Mouse (Mus musculus) right cerebral cortex, adult 18-20 months (tissue): Measurements from ENCODE around the gene March5.
"Not testable (repeated sequence)": the region's sequence is repeated elsewhere in the genome, so short reads cannot be mapped to it uniquely, and the experiment has no call there.

Experiments
- DNase-seq: peaks from one replicate; pipeline ENCODE4 v3.0.0; 2022; ENCODE audit warnings: mixed read lengths

The March5 gene

DNA sequence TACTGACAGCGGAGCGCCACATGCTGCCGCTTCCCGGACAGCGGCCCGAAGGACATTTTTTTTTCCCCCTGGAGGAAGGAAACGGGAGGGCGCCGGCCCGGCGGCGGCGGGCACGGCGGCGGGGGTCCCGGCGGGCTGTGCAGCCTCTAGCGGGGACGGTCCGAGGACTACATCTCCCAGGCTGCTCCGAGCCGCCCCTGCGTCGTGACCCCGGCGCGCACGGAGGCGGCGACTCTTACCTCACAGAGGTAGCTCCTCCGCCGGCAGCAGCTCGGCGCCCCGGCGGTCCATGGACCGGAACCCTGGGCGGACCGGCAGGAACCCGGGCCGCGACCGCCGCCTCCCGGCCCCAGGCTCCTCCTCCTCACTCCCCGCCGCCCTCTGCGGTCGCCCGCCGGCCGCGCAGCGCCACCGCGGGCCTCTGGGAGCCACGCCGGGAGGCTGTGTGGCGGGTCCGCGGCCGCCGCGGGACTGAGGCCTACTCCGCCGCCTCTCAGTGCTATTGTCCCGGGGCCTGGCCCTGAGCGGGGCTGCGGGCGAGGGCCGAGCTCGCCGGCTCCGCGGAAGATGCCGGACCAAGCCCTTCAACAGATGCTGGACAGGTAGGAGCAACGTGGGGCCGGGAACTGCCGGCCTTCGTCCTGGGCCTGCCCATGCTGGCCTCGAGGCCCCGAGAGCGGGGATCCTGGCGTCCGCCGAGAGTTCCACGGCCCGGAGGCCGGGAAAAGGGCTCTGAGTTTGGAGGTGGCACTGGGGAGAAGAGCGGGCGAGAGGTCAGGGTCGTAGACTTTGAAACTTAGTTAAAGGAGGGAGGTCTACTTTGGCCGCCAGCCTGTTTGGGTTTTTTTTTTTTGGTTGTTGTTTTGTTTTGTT lies at the start of gene March5:
TSS of gene March5 (plus strand) at position 241 of the 873 bp plus-strand sequence.
- DNase-seq = peak; percentile 94

DNA sequence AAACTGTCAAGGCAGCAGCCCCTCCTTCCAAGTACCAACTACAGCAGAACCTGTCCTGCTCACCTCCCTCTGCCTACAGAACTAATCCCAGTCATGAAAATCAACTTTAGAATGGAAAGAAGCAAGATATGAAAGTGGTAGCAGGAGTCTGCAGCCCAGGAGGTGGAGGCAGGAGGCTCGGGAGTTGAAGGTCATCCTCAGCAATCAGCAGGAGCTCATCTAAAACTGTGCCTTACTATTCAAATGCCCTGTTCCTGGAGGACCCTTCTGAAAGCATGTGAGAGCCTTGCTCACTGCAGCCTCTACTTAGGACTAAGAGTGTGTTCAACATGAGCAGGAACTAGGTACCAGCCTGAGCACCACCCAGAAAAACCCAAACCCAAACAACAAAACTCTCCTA lies 35.2 kb upstream of the March5 start:
- DNase-seq = no peak

DNA sequence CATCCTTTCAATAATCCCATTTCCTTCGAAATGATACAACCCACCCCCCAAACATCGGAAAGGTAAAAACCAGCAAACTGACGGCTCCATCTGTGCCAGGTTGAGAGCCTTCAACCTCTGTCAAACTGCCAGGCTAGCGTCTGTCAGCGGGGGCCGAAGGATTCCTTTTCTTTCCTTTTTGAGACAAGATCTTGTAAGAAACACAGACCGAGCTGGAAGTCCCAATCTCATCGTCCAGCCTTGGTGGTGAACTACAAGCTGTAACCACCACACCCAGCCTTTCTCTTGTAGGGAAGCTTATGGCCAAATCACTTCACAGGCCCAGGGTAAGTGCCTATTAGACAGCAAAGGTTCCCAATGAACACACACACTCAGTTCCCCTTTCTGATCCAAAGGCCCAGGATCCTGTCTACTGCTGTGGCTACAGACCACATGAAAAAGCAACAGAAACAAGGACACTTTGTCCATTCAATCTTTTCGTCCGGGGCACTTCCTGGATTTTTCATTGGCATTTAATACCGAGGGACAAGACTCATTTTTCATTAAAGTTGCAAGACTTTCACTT lies 34.7 kb upstream of the March5 start:
- DNase-seq = no peak

DNA sequence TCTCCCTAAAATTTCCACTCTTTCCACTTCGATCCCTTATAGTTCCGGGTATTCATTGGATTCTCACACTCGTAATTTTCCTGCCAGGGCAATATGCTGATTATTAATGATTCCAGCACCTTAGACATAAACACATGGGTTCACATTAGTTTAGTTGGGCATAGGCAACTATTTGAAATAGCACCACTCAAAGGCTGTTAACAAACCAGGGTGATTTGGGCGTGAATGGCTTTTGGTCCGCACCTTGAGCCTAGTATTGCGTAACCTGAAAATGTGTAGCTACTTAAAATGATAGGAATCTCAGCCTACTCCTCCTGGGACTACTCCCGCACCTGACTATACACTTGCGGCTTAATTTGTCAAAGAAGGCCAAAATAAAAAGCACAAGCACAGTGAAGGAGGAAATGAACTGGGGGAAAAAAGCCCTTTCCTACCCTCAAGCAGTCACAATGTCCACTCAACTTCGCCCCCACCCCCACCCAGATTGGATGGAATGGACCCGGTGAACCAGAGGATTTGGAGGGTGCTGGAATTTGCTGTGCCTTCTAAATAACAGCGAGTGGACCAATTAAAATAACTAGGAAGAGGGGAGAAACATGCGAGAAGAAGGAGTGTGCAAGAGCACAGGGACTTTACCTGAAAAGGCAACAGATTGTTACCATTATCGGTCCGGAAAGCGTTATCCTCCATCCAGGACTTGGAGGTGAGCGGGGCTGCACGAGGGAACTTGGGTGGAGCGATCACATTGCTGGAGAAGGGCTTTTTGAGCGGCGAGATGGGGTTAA lies 33.8 kb upstream of the March5 start:
- DNase-seq = no peak

DNA sequence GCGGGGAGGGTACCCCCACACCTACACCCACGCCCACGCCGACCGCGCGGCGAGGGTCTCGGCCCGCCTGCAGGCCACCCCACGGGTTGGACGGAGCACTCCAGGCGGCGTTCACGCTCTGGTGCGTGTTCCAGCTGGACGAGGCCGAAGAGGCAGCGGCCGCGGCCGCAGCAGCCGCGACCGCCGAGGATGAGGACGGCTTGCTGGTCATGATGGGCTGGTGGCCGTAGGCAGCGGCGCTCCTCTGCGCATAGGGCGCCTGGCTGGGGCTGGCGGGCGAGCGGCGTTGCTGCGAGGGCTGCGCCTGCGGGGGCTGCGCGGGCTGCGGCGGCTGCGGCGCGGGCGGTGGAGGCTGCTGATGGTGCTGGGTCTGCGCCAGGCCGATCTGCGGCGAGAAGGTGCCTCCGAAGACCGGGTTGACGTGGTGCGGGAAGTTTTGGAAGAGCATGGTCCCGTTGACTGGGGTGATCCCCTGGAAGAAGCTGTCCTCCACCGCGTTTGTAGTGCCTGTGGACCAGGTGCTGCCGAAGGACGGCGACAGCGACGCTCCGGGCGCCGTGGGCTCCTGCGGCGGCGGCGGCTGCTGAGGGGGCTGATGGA lies 33.1 kb upstream of the March5 start:
- DNase-seq = peak; percentile 63

DNA sequence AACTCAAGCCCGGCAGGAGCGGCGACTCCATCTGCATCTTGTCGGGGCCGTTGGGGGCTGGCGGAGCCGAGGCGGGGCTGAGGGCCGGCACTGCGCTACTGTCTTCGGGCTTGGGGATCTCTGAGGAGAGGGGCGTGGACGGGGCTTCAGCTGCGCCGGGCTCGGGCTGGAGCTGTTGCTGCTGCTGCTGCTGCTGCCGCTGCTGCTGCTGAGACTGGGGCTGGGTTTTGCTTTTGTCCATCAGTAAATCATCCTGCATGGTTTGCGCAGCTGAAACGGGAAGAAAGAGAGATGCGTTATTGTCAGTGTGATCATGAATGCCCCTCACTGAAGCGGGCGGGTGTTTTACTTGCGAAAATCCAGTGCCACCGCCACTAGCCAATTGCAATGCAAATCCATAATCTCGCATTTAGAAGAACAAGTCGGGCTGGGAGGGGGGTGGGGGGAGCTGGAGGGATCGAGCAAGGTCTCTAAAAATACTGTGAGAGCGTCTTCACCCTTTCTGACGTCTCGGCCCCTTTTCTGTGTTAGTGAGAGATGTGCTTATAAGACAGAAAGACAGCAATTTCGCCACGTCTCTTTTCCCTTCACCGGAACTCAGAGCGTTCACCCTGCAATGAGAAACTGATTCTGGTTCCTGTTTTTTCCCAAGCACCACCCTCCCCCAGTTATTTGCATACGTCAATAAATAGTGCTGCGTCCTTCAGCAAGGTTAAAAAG lies 32.5 kb upstream of the March5 start:
- peak; percentile 73 for DNase-seq

DNA sequence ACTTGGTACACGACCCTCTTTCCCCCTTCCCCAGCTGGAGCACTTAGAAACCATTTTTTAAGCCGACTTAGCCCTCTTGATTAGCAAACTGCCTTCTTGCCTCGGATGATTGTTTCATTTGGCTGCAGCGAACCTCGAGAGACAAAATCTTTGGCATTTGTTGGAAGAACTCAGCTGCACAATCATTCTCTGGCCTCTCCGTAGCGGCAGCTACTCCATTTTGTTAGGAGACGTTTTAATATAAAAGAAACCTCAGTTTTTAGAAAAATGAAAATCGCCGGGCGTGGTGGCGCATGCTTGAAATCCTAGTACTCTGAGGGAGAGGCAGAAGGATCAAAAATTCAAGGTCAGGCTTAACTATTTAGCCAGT lies 31.9 kb upstream of the March5 start:
- DNase-seq = no peak

DNA sequence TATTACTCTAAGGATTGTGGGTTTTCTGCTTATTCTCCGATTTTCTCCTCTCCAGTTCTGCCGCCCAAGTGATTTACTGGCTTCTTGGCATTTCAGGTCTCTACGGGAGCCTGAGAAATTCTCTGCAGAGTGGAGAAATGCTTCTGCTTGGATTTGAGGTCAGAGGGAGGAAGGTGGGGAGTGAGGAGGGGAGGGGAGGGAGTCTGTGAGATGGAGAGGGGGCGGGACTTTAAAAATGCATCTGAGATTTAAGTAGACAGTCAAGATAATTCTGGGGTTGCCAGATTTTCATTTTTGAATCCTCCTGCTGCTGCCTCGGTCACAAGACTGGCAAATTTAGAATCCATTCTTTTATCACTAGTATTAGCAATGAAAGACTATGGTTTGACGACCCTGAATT lies 31.4 kb upstream of the March5 start:
- peak; percentile 56 for DNase-seq

DNA sequence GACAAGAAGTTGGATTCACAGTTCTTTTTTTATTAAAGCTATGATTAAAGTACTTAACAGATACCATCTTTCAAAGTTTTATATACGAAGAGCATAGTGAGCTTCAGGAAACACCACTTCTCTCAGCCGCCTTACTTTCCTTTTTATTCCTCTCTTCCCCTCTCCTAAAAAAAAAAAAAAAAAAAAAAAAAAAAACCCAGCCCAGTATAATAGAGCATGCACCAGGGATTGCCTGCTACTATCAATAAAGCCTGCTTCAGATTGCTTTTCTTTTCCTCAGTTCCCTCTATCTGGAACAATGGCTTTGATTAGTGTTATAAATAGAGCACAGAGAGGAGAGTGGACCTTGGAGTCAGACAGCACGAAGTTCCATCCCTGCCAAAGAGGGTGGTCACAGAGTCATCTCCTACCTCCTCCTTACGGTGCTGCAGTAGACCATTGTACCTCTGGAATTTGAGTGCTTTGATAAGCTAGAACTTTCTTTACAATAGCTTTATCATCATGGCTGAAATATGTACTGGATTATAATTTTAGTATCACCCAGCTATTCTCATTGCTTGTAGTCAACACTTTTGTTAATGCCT lies 30.4 kb upstream of the March5 start:
- no peak for DNase-seq

DNA sequence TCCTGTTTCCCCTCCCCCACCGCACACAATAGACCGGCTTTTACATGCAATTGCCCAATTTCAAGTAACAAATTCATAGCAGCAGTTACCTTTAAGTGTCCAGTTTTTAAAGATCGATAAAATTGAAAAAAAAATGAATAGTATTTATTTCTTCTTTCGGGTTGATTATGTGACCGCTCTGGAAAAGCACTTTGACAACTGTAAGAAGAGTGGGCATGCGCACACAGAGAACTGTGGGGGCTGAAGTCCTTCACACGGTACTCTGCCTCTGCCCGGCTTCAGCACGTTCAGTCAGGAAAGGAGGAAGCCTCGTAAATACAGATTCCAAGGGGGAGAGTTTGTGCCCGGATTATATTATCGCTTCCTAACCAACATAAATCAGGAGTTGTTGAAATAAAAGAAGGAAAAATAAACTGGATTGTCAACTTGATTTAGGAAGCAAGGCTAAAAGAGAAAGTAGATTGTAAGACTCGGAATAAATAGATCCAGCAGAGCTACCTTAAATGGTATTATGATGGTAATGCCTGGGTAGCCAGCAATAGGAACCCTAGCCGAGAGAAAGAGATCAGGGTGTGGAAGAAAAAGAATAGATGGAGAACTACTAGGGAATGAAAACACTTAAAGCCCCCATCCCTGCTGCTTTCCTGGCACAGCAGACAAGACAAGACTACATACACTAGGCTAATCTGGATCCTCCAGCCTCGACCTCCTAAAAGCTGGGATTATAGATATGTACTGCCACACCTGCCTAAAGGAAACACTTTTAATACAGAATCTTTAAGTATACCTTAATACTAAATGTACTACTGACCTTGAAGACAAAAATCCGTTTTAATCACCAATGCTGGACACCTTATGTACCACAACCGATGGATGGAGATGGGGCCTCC lies 29.3 kb upstream of the March5 start:
- DNase-seq = peak; percentile 83

DNA sequence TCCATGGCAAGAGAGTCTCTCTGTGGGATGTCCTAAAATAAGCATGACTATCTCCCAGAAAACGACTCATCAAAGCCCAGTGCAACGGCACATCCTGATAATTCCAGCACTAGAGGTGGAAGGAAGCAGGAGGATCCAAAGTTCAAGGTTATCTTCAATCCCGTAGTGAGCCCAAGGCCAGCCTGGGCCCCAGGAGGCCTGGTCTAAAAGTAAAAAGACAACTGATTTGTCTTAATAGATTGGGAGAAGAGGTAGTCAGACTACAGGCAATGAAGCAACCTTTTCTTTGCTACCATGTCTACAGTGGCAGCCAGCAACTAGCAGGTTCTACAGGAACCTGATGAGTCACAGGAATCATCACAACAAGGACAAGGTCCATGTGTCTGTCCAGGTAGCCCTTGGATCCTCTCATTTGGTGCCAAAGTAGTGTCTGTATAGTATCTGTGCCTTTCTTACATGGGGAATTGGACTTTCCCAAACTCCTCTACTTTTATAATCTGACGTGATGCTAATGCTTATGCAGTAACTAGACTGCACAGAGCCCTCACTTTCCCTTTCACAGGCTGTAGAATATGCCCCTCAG lies 18.9 kb upstream of the March5 start:
- DNase-seq = no peak

DNA sequence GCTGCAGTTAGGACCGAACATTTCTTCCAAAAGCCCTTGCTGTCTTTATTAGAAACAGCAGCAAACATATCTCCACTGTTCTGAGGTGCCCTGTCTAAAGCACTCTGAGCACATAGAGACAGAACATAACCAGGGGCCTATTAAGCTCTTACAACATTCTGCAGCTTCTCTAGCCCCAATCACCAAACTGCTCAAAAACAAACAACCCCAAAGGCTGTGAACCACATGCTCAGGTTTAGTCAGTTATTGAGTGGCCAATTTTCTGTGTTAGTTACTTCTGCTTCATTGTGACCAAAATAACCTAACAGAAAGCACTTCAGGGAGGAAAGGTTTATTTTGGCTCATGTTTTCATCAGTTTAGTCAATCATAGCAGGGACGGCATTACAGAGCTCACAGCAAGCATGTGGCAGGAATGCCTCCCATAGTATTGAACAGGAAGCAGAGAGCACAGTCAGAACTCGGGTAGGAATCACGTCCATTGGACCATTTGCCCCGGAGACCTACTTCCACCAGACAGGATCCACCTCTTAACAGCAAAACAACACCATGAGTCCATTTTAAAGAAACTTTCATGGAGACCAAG lies 14.8 kb upstream of the March5 start:
- no peak for DNase-seq

DNA sequence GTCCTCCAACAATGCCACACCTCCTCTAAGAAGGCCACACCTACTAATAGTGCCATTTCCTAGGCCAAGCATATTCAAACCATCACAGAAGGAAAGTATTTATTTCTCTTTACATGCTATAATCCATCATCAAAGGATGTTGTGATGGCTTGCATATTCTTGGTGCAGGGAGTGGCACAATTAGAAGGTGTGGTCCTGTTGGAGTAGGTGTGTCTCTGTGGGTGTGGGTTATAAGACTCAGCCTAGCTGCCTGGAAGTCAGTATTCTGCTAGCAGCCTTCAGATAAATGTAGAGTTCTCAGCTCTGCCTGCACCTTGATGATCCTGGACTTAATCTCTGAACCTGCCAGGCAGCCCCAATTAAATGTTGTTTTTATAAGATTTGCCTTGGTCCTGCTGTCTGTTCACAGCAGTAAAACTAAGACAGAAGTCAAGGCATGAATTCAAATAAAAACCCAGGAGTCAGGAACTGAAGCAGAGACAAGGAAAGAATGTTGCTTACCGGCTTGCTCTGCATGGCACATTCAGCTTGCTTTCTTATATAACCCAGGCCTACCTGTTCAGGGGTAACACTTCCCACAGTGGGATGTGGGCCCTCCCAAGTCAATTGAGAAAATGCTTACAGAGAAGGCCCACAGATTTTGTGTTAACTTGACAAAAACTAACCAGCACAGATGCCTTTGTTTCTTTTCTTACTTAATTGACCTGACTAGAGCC lies 9.0 kb upstream of the March5 start:
- DNase-seq = no peak

DNA sequence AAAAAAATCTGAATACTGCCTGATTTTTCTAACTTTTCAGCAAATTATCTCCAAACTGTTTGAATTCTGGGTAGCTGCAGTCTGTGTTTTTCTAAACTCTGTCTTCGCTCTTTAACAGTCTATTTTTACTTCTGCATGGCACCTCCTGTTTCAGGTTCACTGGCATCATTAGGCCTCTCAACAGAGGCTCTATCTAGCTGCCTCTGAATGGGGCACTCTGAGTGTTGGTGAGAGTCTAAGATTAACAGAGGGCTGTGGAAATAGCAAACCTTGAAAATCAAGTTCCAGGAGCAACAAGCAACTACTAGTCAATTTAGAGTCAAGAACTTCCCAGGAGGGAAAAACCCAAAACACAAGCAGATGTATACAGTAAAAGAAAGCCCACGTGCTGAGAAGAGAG lies 7.5 kb upstream of the March5 start:
- DNase-seq = no peak

DNA sequence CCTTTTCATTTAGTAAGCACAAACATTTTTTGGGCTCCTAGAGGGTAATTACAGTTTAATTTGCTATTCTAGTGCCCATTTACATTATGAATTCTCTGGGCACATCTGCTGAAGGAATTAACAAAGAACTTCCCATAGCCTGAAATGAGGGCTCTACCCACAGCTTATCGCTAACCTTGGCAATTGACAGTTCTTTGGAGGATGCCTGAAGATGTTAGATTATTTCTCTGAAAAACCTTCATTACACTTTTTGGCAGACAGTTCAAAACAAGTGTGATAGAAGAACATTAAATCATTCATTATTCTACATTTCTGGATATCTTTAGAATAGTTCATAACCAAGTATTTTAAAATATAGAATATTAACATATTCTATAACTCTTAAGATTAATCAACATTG lies 4.0 kb upstream of the March5 start:
- no peak for DNase-seq

DNA sequence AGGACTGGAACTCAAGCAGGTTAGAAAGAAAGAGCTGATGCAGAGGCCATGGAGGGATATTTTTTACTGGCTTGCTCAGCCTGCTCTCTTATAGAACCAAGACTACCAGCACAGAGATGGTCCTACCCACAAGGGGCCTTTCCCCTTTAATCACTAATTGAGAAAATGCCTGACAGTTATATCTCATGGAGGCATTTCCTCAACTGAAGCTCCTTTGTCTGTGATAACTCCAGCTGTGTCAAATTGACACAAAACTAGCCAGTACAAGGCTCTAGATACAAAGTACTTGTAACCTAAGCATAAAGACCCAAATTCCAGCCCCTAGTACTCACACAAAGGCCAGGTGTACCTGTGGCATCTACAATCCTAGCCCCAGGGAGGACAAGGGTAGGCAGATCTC lies 2.2 kb upstream of the March5 start:
- not testable (repeated sequence) for DNase-seq

DNA sequence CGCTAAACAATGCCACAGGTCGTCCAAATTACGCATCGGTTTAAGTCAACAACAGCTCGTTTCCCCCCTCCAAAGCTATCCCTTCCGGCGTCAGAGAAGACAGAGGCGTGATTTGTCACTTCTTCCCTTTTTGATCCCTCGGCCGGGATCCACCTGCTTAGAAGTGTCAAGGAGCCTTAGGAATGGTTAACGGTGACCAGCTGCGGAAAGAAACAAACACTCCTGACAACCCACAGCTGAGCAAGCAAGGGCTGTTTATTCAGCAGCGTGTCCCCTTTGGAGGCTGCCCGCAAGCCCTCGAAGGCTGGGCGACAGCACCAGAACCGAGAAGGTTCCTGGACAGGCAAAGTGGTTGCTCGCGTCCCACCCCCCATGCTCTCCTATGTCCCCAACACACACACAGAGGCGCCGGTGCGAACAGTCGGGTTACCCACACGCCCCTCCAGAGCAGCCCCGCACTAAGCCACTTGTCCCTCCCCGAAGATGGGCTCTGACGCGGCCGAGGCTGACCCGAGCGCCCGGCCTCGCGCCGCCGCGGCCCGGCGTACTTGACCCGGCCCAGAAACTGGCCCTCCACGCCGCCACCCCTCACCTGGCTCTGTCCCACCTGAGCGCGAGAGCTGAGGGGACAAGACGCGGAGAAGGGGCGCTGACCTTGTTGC lies 571 bp upstream of the March5 start:
- DNase-seq = peak; percentile 51

DNA sequence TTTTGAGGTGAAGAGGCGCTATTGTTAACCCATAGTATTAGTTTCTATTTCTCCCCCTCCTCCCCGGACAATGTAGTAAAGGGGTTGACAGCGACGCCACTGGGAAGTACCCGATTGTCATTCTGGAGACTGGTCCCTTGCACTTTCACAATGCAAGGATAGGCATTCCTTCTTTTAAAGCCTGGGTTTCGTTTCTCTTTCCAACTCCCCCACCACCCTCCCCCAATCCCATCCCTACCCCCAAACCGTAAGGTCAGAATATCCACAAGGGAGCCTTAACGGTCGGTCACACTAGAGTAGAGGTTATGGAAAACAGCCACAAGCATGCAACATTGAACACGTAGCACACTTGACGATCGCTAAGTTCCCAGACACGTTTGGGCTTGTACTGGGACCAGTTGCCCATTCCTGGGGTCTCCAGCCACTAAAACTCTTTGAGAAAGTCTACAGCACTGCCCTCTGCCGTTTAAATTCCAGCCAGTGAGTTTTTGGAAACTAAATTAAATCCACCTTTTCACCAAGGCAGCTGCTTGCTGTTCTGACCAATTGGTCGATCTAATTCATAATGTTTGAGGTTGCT lies 923 bp downstream of the March5 start, which contains the start of gene Cpeb3:
TSS of gene Cpeb3 (minus strand) at position 426 of the 580 bp plus-strand sequence.
- DNase-seq = peak; percentile 11

DNA sequence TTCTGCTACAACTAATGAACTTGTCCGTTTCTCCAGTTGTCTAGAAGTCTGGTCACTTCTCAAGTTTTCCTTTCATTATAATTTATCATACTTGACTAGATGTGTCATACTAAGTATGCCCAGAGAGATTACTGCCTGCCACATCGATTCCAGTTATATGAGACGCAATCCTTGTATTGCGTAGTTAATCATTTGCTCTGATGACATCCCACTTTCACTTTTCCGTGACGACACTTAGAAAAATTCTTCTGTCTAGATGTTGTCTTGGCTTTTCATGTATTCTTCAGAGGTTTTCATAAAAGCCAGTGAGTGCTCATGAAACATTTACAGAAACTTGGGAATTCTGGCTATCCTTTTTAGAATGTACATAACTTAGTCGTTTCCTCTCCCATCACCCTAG lies 1.6 kb downstream of the March5 start:
- DNase-seq = no peak
